Mouse (Mus musculus): Measurements from ENCODE around the gene Glyat.

Gene Glyat

DNA sequence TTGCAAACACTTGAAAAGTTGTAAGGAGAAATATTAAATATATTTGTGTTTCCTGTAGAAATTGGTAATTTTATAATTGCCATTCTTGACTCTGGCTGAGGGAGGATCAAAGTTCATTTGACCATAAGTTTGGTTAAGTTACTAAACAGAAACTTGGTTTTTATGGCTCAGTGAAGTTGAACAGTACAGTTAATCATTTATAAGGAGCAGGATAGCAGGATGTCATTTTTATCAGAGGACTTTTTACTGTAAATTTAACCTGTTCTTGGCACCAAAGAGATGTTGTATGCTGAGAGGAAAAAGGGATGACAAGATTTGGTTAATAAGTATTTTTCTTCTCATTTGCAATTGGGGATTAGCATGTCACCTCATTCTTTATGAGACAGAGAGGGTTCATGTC lies 51.5 kb downstream of the Glyat start:
- DNase-seq (ENCODE audit: low spot score in 2 of 2), result no peak

DNA sequence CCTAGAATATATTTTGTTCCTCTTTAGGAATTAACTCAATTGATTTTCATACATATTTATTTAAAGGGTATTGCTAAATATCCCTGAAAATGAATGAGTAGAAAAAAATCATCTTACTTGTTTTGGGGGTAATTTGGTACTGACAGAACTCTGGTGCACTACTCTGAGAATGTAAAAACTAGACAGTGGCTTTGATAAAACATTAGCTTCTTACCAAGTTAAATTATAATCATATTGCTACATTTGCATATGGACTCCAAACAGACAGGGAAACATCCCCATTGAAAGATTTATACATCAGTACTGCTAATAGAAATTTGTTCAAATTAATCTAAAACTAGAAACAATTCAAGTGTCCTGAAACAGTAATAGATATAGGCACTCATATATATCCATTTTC lies 52.1 kb downstream of the Glyat start:
- no peak for DNase-seq (ENCODE audit: low spot score in 2 of 2)

DNA sequence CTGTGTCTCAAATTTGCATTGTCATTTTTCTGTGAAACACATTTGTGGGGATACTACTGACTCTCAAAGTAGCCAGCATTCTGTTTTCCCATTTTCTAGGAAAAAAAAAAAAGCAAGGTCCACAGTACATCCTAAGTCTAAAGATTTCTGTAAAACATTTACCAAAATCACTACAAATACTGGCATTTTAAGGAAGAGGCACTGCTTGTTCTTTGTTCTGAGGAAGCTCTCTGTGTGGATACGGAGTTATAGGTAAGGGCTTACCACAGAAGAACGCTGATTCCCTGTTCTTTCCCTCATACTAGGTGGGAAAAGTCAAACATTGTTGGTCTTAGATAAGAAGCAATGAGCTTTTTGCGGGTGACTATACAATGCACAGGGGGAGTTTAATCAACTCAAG lies 62.5 kb downstream of the Glyat start, which contains the start of gene Keg1:
Keg1 (plus strand) TSS at position 197 of the 400 bp plus-strand sequence.
- DNase-seq (ENCODE audit: low spot score in 2 of 2), result no peak

DNA sequence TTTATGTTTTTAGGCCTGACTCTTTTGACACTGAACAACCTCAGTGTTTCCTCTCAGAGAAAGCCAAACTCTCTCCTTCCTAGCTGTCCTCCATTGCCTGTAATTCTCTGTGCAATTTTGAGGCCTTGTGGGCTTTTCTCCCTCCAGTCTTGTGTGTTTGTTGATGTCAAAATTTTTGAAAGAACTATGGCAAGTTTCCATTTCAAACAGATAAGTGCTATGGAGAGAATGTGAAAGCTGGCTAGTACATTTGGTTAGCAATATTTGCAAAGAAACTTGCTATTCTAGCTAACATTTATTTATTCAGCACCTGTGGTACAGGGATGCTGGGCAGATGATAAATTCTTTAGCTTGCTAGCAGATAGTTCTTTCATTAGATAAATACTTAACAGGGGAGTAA lies 63.1 kb downstream of the Glyat start:
- no peak for DNase-seq (ENCODE audit: low spot score in 2 of 2)
